Mouse (Mus musculus) 416B (cell line): ENCODE results near the gene Ccdc169.
"Not testable (repeated sequence)": the region's sequence is repeated elsewhere in the genome, so short reads cannot be mapped to it uniquely, and the experiment has no call there.

Experiments
- DNase-seq: peaks from one replicate; pipeline ENCODE4 v3.0.0; 2011; ENCODE audit warnings: low read depth

Gene Ccdc169

GRCm38 (mm10) chr3:55195581-55196327 lies 58.6 kb downstream of the Ccdc169 start:
- DNase-seq, result no peak

- no peak for DNase-seq
These were observed 59.2 kb downstream of the Ccdc169 start for GRCm38 (mm10) chr3:55196328-55196710.

GRCm38 (mm10) chr3:55203621-55204020 lies 66.5 kb downstream of the Ccdc169 start:
- not testable (repeated sequence) for DNase-seq

GRCm38 (mm10) chr3:55206413-55206812 lies 69.3 kb downstream of the Ccdc169 start:
- no peak for DNase-seq

GRCm38 (mm10) chr3:55207665-55208064 lies 70.5 kb downstream of the Ccdc169 start:
- no peak for DNase-seq

GRCm38 (mm10) chr3:55212254-55212653 lies 75.1 kb downstream of the Ccdc169 start:
- DNase-seq, result no peak

- no peak for DNase-seq
These were observed 76.6 kb downstream of the Ccdc169 start for GRCm38 (mm10) chr3:55213785-55214184.

- DNase-seq, result no peak
These were observed 77.3 kb downstream of the Ccdc169 start for GRCm38 (mm10) chr3:55214413-55214812.

- DNase-seq, result no peak
These were observed 85.4 kb downstream of the Ccdc169 start for GRCm38 (mm10) chr3:55222502-55222901.
